Mouse (Mus musculus) intestine, embryonic 15.5 days (tissue): ENCODE measurements around the gene Kdm2a. TPM values are rescaled to one million over a fixed set of nuclear protein-coding genes. Genes with fewer than 3 reads are reported as not detected.

Source experiments
- ATAC-seq: fragments of 200-750 bp; cut with Nextera tagmentation; 2 replicates; pipeline ENCODE4 v1.8.0; 2017; ENCODE audit warnings: moderate TSS enrichment, moderate library complexity
- H3K27ac ChIP-seq: fragments of 300-500 bp; sonication (generic); 2 replicates; pipeline ENCODE4 v1.5.1; 2015; ENCODE audit warnings: mild to moderate bottlenecking, inconsistent platforms
- H3K27me3 ChIP-seq: fragments of 300-500 bp; sonication (generic); replicated peaks from 2 replicates; pipeline ENCODE4 v1.6.1; 2015; ENCODE audit warnings: inconsistent platforms
- H3K36me3 ChIP-seq: fragments of 300-500 bp; sonication (generic); 2 replicates; pipeline ENCODE4 v1.6.1; 2015; ENCODE audit warnings: inconsistent platforms
- H3K4me1 ChIP-seq: fragments of 300-500 bp; sonication (generic); replicated peaks from 2 replicates; pipeline ENCODE4 v1.6.1; 2015; ENCODE audit warnings: inconsistent platforms
- H3K4me2 ChIP-seq: fragments of 300-500 bp; sonication (generic); replicated peaks from 2 replicates; pipeline ENCODE4 v1.6.1; 2015; ENCODE audit warnings: mild to moderate bottlenecking, inconsistent platforms
- H3K4me3 ChIP-seq: fragments of 300-500 bp; sonication (generic); replicated peaks from 2 replicates; pipeline ENCODE4 v1.5.1; 2015; ENCODE audit warnings: inconsistent platforms
- H3K9ac ChIP-seq: fragments of 300-500 bp; sonication (generic); 2 replicates; pipeline ENCODE4 v1.6.1; 2015; ENCODE audit warnings: inconsistent platforms
- H3K9me3 ChIP-seq: fragments of 300-500 bp; sonication (generic); 2 replicates; pipeline ENCODE4 v1.6.1; 2016; ENCODE audit warnings: inconsistent platforms
- WGBS: fragments of 180-500 bp; shearing (Covaris S2); methylation state at CpG from one replicate; pipeline ENCODE4 v1.1.7; 2015; 5-methylcytosine and 5-hydroxymethylcytosine counted together
- polyA plus RNA-seq: library from polyadenylated mRNA; unstranded; fragments of >200 nt; fragmentation: Nextera tagmentation; extraction: Ambion mirVana; gene quantifications from 2 replicates; pipeline ENCODE4 v1.2.1, GENCODE M21; 2015

Gene Kdm2a
- polyA plus RNA-seq, 1 experiment from 2014 or later: 37.5 TPM

GRCm38 (mm10) chr19:4319272-4319671 lies 78.8 kb downstream of the Kdm2a start:
- no peak overlapping the region for H3K9ac ChIP-seq
- no peak for ATAC-seq
- H3K4me3 ChIP-seq: no peak overlapping the region
- H3K27me3 ChIP-seq: no peaks in the 10 kb centered on the region
- no peak overlapping the region for H3K4me2 ChIP-seq
- H3K4me1 ChIP-seq: no peaks in the 10 kb centered on the region
- no peaks in the 10 kb centered on the region for H3K9me3 ChIP-seq
- H3K36me3 ChIP-seq: peaks cover 48% of the 10 kb centered on the region
- WGBS: 63% methylated on average over 4 of the region's 4 CpGs
- H3K27ac ChIP-seq: no peak overlapping the region

- no peak overlapping the region for H3K4me2 ChIP-seq
- H3K4me1 ChIP-seq: no peaks in the 10 kb centered on the region
- H3K9ac ChIP-seq: no peak overlapping the region
- no peaks in the 10 kb centered on the region for H3K27me3 ChIP-seq
- H3K27ac ChIP-seq: no peak overlapping the region
- peaks cover 38% of the 10 kb centered on the region for H3K36me3 ChIP-seq
- WGBS: 87% methylated on average over 3 of the region's 3 CpGs
- no peaks in the 10 kb centered on the region for H3K9me3 ChIP-seq
- H3K4me3 ChIP-seq: no peak overlapping the region
- no peak for ATAC-seq
Measured at GRCm38 (mm10) chr19:4317181-4317580, 80.9 kb downstream of the Kdm2a start.

- Histone ChIP-seq H3K27ac (no peak overlapping the region), H3K4me2 (no peak overlapping the region), H3K4me3 (no peak overlapping the region), H3K9me3 (no peaks in the 10 kb centered on the region), H3K9ac (no peak overlapping the region), H3K27me3 (no peaks in the 10 kb centered on the region), H3K4me1 (no peaks in the 10 kb centered on the region), H3K36me3 (peaks cover 32% of the 10 kb centered on the region)
- WGBS: 52% methylated on average over 6 of the region's 6 CpGs
- peak; percentile 69 for ATAC-seq
Measured at GRCm38 (mm10) chr19:4315223-4315944, 82.7 kb downstream of the Kdm2a start.

- no peaks in the 10 kb centered on the region for H3K9me3 ChIP-seq
- no peak overlapping the region for H3K4me3 ChIP-seq
- H3K4me2 ChIP-seq: no peak overlapping the region
- H3K27ac ChIP-seq: no peak overlapping the region
- H3K36me3 ChIP-seq: no peaks in the 10 kb centered on the region
- no peaks in the 10 kb centered on the region for H3K27me3 ChIP-seq
- peaks cover 4% of the 10 kb centered on the region; the same call in 1 of the 2 replicates for H3K4me1 ChIP-seq
- H3K9ac ChIP-seq: no peak overlapping the region
- peak; percentile 31; the same call in 1 of the 2 replicates for ATAC-seq
Measured at GRCm38 (mm10) chr19:4309776-4310185, 88.3 kb downstream of the Kdm2a start.

- Histone ChIP-seq H3K4me3 (no peak overlapping the region), H3K36me3 (no peaks in the 10 kb centered on the region), H3K9ac (no peak overlapping the region), H3K4me2 (no peak overlapping the region), H3K27ac (no peak overlapping the region), H3K9me3 (no peaks in the 10 kb centered on the region), H3K27me3 (no peaks in the 10 kb centered on the region), H3K4me1 (peaks cover 8% of the 10 kb centered on the region)
- WGBS: 95% methylated on average over 4 of the region's 4 CpGs
- no peak for ATAC-seq
Measured at GRCm38 (mm10) chr19:4309302-4309701, 88.8 kb downstream of the Kdm2a start.

GRCm38 (mm10) chr19:4306190-4306577 lies 91.9 kb downstream of the Kdm2a start, which contains the start of gene Grk2:
Grk2 (minus strand) TSS chr19:4306222.
- under 1% methylated on average over 32 of the region's 46 CpGs for WGBS
- no peaks in the 10 kb centered on the region for H3K9me3 ChIP-seq

GRCm38 (mm10) chr19:4305491-4306189 lies 92.4 kb downstream of the Kdm2a start:
- Histone ChIP-seq H3K4me2 (peak overlapping the region; percentile 80), H3K27me3 (no peaks in the 10 kb centered on the region), H3K27ac (peak overlapping the region; percentile 89), H3K36me3 (no peaks in the 10 kb centered on the region), H3K9me3 (no peaks in the 10 kb centered on the region), H3K4me1 (peaks cover 42% of the 10 kb centered on the region), H3K9ac (peak overlapping the region; percentile 97), H3K4me3 (peak overlapping the region; percentile 96)
- 1% methylated on average over 66 of the region's 68 CpGs for WGBS
- peak; percentile 74 for ATAC-seq

More at GRCm38 (mm10) chr19:4306190-4306577, 91.9 kb downstream of the Kdm2a start, which contains the start of gene Grk2:
- peak within 1 kb of the TSS; percentile 96 for H3K4me3 ChIP-seq
- H3K4me1 ChIP-seq: peaks cover 37% of the 10 kb centered on the region
- H3K36me3 ChIP-seq: no peaks in the 10 kb centered on the region
- peak within 1 kb of the TSS; percentile 97 for H3K9ac ChIP-seq
- H3K27ac ChIP-seq: peak within 1 kb of the TSS; percentile 89
- peak within 1 kb of the TSS; percentile 80 for H3K4me2 ChIP-seq
- no peaks in the 10 kb centered on the region for H3K27me3 ChIP-seq
- peak; percentile 87 for ATAC-seq

- Histone ChIP-seq H3K9ac (peak overlapping the region; percentile 97), H3K4me3 (peak overlapping the region; percentile 96), H3K4me2 (peak overlapping the region; percentile 80), H3K27ac (peak overlapping the region; percentile 89; the same call in 1 of the 2 replicates), H3K27me3 (no peaks in the 10 kb centered on the region), H3K9me3 (no peaks in the 10 kb centered on the region), H3K36me3 (no peaks in the 10 kb centered on the region), H3K4me1 (peaks cover 50% of the 10 kb centered on the region)
- 39% methylated on average over 4 of the region's 4 CpGs for WGBS
- no peak for ATAC-seq
Measured at GRCm38 (mm10) chr19:4304871-4305321, 93.2 kb downstream of the Kdm2a start.

GRCm38 (mm10) chr19:4304251-4304821 lies 93.7 kb downstream of the Kdm2a start:
- Histone ChIP-seq H3K4me1 (peaks cover 55% of the 10 kb centered on the region), H3K4me2 (peak overlapping the region; percentile 80), H3K36me3 (no peaks in the 10 kb centered on the region), H3K9ac (no peak overlapping the region), H3K27me3 (no peaks in the 10 kb centered on the region), H3K9me3 (no peaks in the 10 kb centered on the region), H3K4me3 (peak overlapping the region; percentile 96), H3K27ac (peak overlapping the region; percentile 24; the same call in 1 of the 2 replicates)
- no peak for ATAC-seq
- WGBS: 66% methylated on average over 5 of the region's 5 CpGs

- Histone ChIP-seq H3K4me2 (peak overlapping the region; percentile 80; the same call in 1 of the 2 replicates), H3K9ac (no peak overlapping the region), H3K4me1 (peaks cover 59% of the 10 kb centered on the region), H3K27ac (peak overlapping the region; percentile 87; the same call in 1 of the 2 replicates), H3K4me3 (no peak overlapping the region), H3K27me3 (no peaks in the 10 kb centered on the region), H3K9me3 (no peaks in the 10 kb centered on the region), H3K36me3 (no peaks in the 10 kb centered on the region)
- ATAC-seq: no peak
- WGBS: 89% methylated on average over 5 of the region's 5 CpGs
Measured at GRCm38 (mm10) chr19:4303640-4303995, 94.5 kb downstream of the Kdm2a start.

GRCm38 (mm10) chr19:4302936-4303639 lies 95.0 kb downstream of the Kdm2a start:
- H3K27me3 ChIP-seq: no peaks in the 10 kb centered on the region
- H3K9me3 ChIP-seq: no peaks in the 10 kb centered on the region
- peak overlapping the region; percentile 18; the same call in 1 of the 2 replicates for H3K4me3 ChIP-seq
- WGBS: 64% methylated on average over 7 of the region's 7 CpGs
- H3K27ac ChIP-seq: peak overlapping the region; percentile 87
- no peaks in the 10 kb centered on the region for H3K36me3 ChIP-seq
- peaks cover 63% of the 10 kb centered on the region for H3K4me1 ChIP-seq
- H3K4me2 ChIP-seq: peak overlapping the region; percentile 80
- ATAC-seq: no peak
- H3K9ac ChIP-seq: peak overlapping the region; percentile 31; the same call in 1 of the 2 replicates
